Mouse (Mus musculus) cerebellum, adult 2 months (tissue): ENCODE results near the gene Cacybp.

Experiments
- CTCF ChIP-seq: fragments of 200-500 bp; IDR thresholded peaks from 2 replicates; pipeline ENCODE4 v1.5.1; 2011; ENCODE audit warnings: low read depth, mild to moderate bottlenecking, control low read depth, low read length, moderate library complexity, borderline replicate concordance; ENCODE audit not compliant: insufficient read depth
- POLR2A ChIP-seq: fragments of 200-500 bp; IDR thresholded peaks from 2 replicates; pipeline ENCODE4 v1.6.1; 2011; ENCODE audit warnings: low read length, control low read depth, borderline replicate concordance; ENCODE audit not compliant: insufficient read depth

- TF ChIP-seq CTCF = no peak
- no peak for TF ChIP-seq POLR2A
Observed at GRCm38 (mm10) chr1:160245954-160246353, 33.3 kb upstream of the Cacybp start.
